Mouse (Mus musculus) kidney, adult 2 months (tissue): Measurements from ENCODE around the gene 4921507P07Rik.
A peak's percentile ranks its signal among the peaks of the same experiment; 100 is the strongest.

ENCODE experiments used
- CTCF ChIP-seq: fragments of 200-500 bp; conservative IDR thresholded peaks from 2 replicates; pipeline ENCODE4 v1.5.1; 2011; ENCODE audit warnings: low read depth, mild to moderate bottlenecking, control low read depth, low read length, moderate library complexity, mixed read lengths; ENCODE audit not compliant: insufficient read depth, insufficient read length
- POLR2A ChIP-seq: fragments of 200-500 bp; IDR thresholded peaks from one replicate; pipeline ENCODE4 v1.6.1; 2011; ENCODE audit warnings: low read depth, low read length, control low read depth

GRCm38 (mm10) chr6:50596301-50597211 is at the start of gene 4921507P07Rik:
- TF ChIP-seq POLR2A: no peak
- TF ChIP-seq CTCF: peak; percentile 75
